Mouse (Mus musculus): ENCODE data around the gene Cdc26.

GRCm38 (mm10) chr4:62384159-62384558 is 24.3 kb downstream of the Cdc26 start:
- TF ChIP-seq CTCF (IDR thresholded peaks at IDR 0.05; ENCODE audit: insufficient read depth, low read depth, low read length), result no peak
- TF ChIP-seq POLR2A (IDR thresholded peaks at IDR 0.05; ENCODE audit: insufficient read depth, low read depth, low read length), result no peak
